Mouse (Mus musculus): ENCODE data around the gene Cd22. TPM values are rescaled to one million over a fixed set of nuclear protein-coding genes. Genes with fewer than 3 reads are reported as not detected.
"Not testable (repeated sequence)": the region's sequence is repeated elsewhere in the genome, so short reads cannot be mapped to it uniquely, and the experiment has no call there.

Cd22 gene
- polyA plus RNA-seq, 1 experiment from 2014 or later, result not detected

DNA sequence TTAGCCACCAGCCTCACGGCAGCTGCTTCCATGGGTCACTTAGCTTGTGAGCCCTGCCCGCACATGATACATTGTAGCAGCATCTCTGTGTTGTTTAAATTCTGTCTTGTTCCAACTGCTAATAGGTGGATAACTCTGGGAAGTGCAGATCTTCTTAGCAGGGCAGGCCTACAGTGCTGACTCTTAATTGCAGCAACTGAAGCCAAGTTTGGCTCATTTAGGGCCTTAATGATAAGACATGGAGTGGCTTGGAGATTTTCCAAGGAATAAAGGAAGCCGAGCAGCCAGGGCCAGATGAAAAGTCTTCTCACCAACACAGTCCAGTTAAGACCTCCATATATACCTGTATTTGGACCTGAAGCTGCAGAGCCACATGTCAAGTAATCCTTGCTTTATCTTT is 39.8 kb downstream of the Cd22 start:
- ATAC-seq (ENCODE audit: low read depth), result no peak
- H3K4me3 ChIP-seq (ENCODE audit: low read depth, low read length), result no peak overlapping the region
- 87% methylated on average over 3 of the region's 3 CpGs for WGBS

DNA sequence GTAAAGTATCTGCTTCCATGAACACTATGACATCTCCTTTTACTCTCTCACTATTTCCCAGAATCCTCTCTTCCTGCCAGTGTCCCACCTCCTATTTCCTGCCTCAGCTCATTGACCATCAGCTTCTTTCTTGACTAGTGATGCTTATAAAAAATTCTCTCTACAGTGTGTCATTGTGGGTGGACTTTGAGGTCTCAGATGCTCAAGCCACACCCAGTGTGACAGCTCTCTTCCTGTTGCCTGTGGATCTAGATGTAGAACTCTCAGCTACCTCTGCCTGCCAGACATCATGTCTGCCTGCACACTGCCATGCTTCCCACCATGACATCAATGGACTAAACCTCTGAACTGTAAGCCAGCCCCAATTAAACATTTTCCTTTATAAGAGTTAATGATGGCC is 42.9 kb downstream of the Cd22 start:
- Histone ChIP-seq H3K4me3 (ENCODE audit: low read depth, low read length) (no peak overlapping the region), H3K27ac (ENCODE audit: low read depth, low read length) (no peak overlapping the region), H3K36me3 (ENCODE audit: control insufficient read depth, insufficient read depth, low read length) (no peaks in the 10 kb centered on the region), H3K27me3 (ENCODE audit: control insufficient read depth, insufficient read depth, low read length) (no peaks in the 10 kb centered on the region), H3K4me2 (ENCODE audit: low read depth, low read length) (no peak overlapping the region), H3K9ac (replicated peaks; ENCODE audit: low read depth, low read length) (no peak overlapping the region), H3K4me1 (ENCODE audit: control insufficient read depth, insufficient read depth, low read length) (no peaks in the 10 kb centered on the region), H3K9me3 (ENCODE audit: control insufficient read depth, low read length) (no peaks in the 10 kb centered on the region)
- ATAC-seq (ENCODE audit: low read depth), result no peak

More for the DNA sequence above, 39.8 kb downstream of the Cd22 start:
- Histone ChIP-seq H3K27ac (ENCODE audit: low read depth, low read length) (no peak overlapping the region), H3K9ac (replicated peaks; ENCODE audit: low read depth, low read length) (no peak overlapping the region), H3K4me2 (ENCODE audit: low read depth, low read length) (no peak overlapping the region), H3K27me3 (ENCODE audit: control insufficient read depth, insufficient read depth, low read length) (no peaks in the 10 kb centered on the region), H3K9me3 (ENCODE audit: control insufficient read depth, low read length) (no peaks in the 10 kb centered on the region), H3K4me1 (ENCODE audit: control insufficient read depth, insufficient read depth, low read length) (peaks cover 11% of the 10 kb centered on the region), H3K36me3 (ENCODE audit: control insufficient read depth, insufficient read depth, low read length) (no peaks in the 10 kb centered on the region)

DNA sequence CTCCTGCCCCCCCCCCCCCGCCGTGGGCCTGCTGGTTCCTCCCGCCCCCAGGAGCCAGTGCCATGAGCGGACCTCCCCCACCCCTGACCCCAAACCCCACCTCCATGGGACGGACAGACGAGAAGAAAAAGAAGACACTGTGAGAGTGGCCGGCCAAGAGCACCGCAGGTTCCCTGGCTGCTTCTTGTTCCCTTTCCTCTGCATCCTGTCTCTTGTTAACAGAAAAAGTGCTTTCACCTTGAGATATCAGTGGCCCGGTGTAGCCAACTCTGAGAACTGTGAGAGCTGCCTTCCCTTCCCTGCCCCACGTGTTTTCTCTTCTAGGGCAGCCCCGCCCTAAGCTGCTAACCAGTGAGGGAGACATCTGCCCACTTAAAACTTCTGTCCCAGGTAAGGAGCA is 47.5 kb downstream of the Cd22 start:
- ATAC-seq (ENCODE audit: low read depth); H3K9ac ChIP-seq (replicated peaks; ENCODE audit: low read depth, low read length); H3K27ac ChIP-seq (ENCODE audit: low read depth, low read length); H3K27me3 ChIP-seq (ENCODE audit: control insufficient read depth, insufficient read depth, low read length); H3K4me1 ChIP-seq (ENCODE audit: control insufficient read depth, insufficient read depth, low read length); H3K36me3 ChIP-seq (ENCODE audit: control insufficient read depth, insufficient read depth, low read length); H3K4me3 ChIP-seq (ENCODE audit: low read depth, low read length); H3K9me3 ChIP-seq (ENCODE audit: control insufficient read depth, low read length); H3K4me2 ChIP-seq (ENCODE audit: low read depth, low read length): not testable (repeated sequence)
- WGBS, result 47% methylated on average over 8 of the region's 11 CpGs

DNA sequence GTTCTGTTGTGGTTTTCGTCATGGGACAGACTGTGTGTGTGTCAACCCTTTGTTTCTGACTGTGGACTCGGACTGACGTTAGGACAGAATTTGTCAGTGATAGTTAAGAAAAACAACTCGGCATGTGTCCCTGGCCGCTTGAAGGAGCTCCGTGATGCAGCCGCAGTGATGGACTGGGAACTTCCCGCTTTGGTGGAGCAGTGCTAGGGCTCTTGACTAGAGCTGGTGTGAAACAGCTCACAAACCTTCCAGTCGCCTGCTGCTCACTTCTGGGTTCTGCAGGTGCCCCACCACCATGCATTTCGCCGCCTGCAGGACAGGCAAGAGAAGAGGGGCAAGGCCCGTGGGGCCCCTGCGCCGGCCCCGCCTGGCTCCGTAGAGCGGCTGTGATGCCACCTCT is 47.9 kb downstream of the Cd22 start:
- Histone ChIP-seq H3K36me3 (ENCODE audit: control insufficient read depth, insufficient read depth, low read length) (no peaks in the 10 kb centered on the region), H3K27me3 (ENCODE audit: control insufficient read depth, insufficient read depth, low read length) (no peaks in the 10 kb centered on the region), H3K27ac (ENCODE audit: low read depth, low read length) (no peak overlapping the region), H3K4me2 (ENCODE audit: low read depth, low read length) (no peak overlapping the region), H3K9me3 (ENCODE audit: control insufficient read depth, low read length) (no peaks in the 10 kb centered on the region), H3K9ac (replicated peaks; ENCODE audit: low read depth, low read length) (no peak overlapping the region), H3K4me1 (ENCODE audit: control insufficient read depth, insufficient read depth, low read length) (no peaks in the 10 kb centered on the region), H3K4me3 (ENCODE audit: low read depth, low read length) (no peak overlapping the region)
- ATAC-seq (ENCODE audit: low read depth), result no peak
- 75% methylated on average over 17 of the region's 17 CpGs for WGBS

DNA sequence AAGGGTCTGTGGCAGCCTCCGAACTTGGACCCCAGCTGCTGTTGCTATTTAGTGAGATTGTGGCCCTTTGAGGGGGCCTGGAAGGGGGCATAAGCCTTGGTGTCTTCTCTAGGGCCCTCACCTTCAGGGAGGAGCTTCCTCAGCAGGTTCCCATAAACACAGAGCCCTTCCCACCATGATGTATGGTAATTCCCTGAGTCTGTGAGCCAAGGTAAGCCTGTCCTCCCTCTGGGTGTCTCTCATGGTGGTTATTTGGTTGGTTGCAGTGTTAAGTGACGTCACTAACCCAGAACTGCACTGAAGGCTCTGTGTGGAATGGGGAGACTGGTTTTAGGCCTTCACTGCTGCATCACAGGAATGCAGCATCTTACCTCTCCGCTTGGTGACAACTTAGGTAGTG is 50.7 kb downstream of the Cd22 start:
- Histone ChIP-seq H3K9ac (replicated peaks; ENCODE audit: low read depth, low read length) (no peak overlapping the region), H3K9me3 (ENCODE audit: control insufficient read depth, low read length) (no peaks in the 10 kb centered on the region), H3K36me3 (ENCODE audit: control insufficient read depth, insufficient read depth, low read length) (no peaks in the 10 kb centered on the region), H3K27ac (ENCODE audit: low read depth, low read length) (no peak overlapping the region), H3K4me2 (ENCODE audit: low read depth, low read length) (no peak overlapping the region), H3K4me1 (ENCODE audit: control insufficient read depth, insufficient read depth, low read length) (no peaks in the 10 kb centered on the region), H3K4me3 (ENCODE audit: low read depth, low read length) (no peak overlapping the region), H3K27me3 (ENCODE audit: control insufficient read depth, insufficient read depth, low read length) (no peaks in the 10 kb centered on the region)
- 69% methylated on average over 3 of the region's 3 CpGs for WGBS
- no peak for ATAC-seq (ENCODE audit: low read depth)

DNA sequence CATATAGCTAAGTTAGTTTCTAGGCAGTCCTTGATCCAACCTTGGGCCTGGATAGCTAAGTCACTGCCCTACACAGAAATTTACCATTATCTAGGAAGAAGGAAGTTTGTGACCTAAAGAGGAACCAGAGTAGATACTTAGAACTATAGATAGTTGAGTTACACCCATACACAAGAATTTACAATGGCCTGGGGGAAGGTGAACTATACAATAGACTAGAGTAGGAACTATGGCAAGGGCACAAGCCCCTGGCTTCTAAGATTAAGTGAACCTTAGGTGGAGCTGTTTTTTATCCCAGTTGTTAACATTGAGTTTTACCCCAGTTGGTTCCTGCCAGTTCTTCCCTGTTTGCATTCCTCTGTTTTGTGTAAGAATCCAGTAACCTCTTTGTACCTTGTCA is 51.3 kb downstream of the Cd22 start:
- H3K9me3 ChIP-seq (ENCODE audit: control insufficient read depth, low read length); H3K36me3 ChIP-seq (ENCODE audit: control insufficient read depth, insufficient read depth, low read length); H3K27ac ChIP-seq (ENCODE audit: low read depth, low read length); H3K27me3 ChIP-seq (ENCODE audit: control insufficient read depth, insufficient read depth, low read length); H3K4me3 ChIP-seq (ENCODE audit: low read depth, low read length); H3K4me1 ChIP-seq (ENCODE audit: control insufficient read depth, insufficient read depth, low read length); H3K4me2 ChIP-seq (ENCODE audit: low read depth, low read length); H3K9ac ChIP-seq (replicated peaks; ENCODE audit: low read depth, low read length); ATAC-seq (ENCODE audit: low read depth): not testable (repeated sequence)

DNA sequence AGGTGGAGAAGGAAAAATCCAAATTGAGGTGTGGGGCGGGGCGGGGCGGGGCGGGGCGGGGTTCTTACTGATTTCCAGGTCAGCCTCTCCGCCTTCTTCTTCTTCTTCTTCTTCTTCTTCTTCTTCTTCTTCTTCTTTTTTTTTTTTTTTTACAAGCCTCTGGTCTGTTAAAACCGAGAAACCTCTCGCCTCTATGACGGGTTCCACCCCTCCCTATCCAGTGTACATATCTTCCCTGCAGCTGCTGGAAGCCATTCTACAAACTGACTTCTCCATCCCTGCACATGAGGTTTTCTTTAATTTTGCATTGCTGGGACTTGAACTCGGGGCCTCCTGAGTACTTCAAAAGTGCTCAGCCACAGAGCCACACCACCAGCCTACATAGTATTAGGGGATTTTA is 53.5 kb downstream of the Cd22 start:
- no peak overlapping the region for H3K4me3 ChIP-seq (ENCODE audit: low read depth, low read length)
- H3K27ac ChIP-seq (ENCODE audit: low read depth, low read length), result no peak overlapping the region
- no peaks in the 10 kb centered on the region for H3K36me3 ChIP-seq (ENCODE audit: control insufficient read depth, insufficient read depth, low read length)
- no peak for ATAC-seq (ENCODE audit: low read depth)
- H3K9me3 ChIP-seq (ENCODE audit: control insufficient read depth, low read length), result no peaks in the 10 kb centered on the region
- 88% methylated on average over 10 of the region's 10 CpGs for WGBS
- no peaks in the 10 kb centered on the region for H3K27me3 ChIP-seq (ENCODE audit: control insufficient read depth, insufficient read depth, low read length)
- H3K9ac ChIP-seq (replicated peaks; ENCODE audit: low read depth, low read length), result no peak overlapping the region
- H3K4me2 ChIP-seq (ENCODE audit: low read depth, low read length), result no peak overlapping the region
- H3K4me1 ChIP-seq (ENCODE audit: control insufficient read depth, insufficient read depth, low read length), result no peaks in the 10 kb centered on the region

DNA sequence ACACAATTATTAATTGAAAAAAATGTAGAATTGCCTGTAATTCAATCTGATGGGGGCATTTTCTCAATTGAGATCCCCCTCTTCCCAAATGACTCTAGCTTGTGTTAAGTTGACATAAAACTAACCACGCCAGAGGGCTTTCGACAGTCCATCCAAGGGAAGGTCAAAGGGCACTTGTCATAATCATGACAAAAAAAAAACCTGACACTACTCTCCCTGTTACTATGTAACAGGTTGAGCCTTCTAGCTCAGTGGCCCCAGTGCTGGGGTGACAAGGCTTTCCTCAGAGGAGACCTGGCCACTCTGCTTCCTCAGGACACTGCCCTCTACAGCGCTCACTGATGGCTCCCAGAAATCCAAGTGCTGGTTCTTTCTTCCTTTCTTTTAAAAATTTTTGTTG is 55.8 kb downstream of the Cd22 start:
- ATAC-seq (ENCODE audit: low read depth), result no peak
- H3K9ac ChIP-seq (replicated peaks; ENCODE audit: low read depth, low read length), result no peak overlapping the region
- no peaks in the 10 kb centered on the region for H3K4me1 ChIP-seq (ENCODE audit: control insufficient read depth, insufficient read depth, low read length)
- H3K36me3 ChIP-seq (ENCODE audit: control insufficient read depth, insufficient read depth, low read length), result no peaks in the 10 kb centered on the region
- H3K27ac ChIP-seq (ENCODE audit: low read depth, low read length), result no peak overlapping the region
- H3K4me3 ChIP-seq (ENCODE audit: low read depth, low read length), result no peak overlapping the region
- no peaks in the 10 kb centered on the region for H3K27me3 ChIP-seq (ENCODE audit: control insufficient read depth, insufficient read depth, low read length)
- no peak overlapping the region for H3K4me2 ChIP-seq (ENCODE audit: low read depth, low read length)
- H3K9me3 ChIP-seq (ENCODE audit: control insufficient read depth, low read length), result no peaks in the 10 kb centered on the region
- 93% methylated on average over 3 of the region's 3 CpGs for WGBS

DNA sequence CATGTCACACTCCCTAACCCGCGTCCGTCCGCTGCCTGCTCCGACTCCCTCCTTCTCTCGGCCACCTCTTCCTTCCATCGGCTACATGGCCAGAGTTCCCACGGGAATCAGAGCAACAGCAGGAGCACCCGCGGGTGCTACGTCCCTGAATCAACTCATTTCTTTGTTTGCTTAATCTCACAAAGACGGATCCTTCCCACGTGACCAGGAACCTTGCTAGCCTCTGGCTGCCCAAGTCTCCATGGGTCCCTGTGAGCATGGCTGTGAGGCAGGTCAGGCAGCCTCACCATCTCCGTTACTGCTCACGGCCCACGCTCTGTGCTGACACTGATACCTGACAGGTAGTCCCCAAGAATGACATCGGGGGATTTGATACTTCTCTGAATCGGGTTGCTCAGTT is 56.5 kb downstream of the Cd22 start, which contains the start of gene Ffar2:
Ffar2 (minus strand) TSS at position 101 of the 400 bp plus-strand sequence.
- Histone ChIP-seq H3K36me3 (ENCODE audit: control insufficient read depth, insufficient read depth, low read length) (no peaks in the 10 kb centered on the region), H3K4me3 (ENCODE audit: low read depth, low read length) (no peak within 1 kb of the TSS), H3K27me3 (ENCODE audit: control insufficient read depth, insufficient read depth, low read length) (no peaks in the 10 kb centered on the region), H3K9me3 (ENCODE audit: control insufficient read depth, low read length) (no peaks in the 10 kb centered on the region), H3K9ac (replicated peaks; ENCODE audit: low read depth, low read length) (no peak within 1 kb of the TSS), H3K4me2 (ENCODE audit: low read depth, low read length) (no peak within 1 kb of the TSS), H3K4me1 (ENCODE audit: control insufficient read depth, insufficient read depth, low read length) (no peaks in the 10 kb centered on the region), H3K27ac (ENCODE audit: low read depth, low read length) (no peak within 1 kb of the TSS)
- 95% methylated on average over 18 of the region's 18 CpGs for WGBS
- no peak for ATAC-seq (ENCODE audit: low read depth)

DNA sequence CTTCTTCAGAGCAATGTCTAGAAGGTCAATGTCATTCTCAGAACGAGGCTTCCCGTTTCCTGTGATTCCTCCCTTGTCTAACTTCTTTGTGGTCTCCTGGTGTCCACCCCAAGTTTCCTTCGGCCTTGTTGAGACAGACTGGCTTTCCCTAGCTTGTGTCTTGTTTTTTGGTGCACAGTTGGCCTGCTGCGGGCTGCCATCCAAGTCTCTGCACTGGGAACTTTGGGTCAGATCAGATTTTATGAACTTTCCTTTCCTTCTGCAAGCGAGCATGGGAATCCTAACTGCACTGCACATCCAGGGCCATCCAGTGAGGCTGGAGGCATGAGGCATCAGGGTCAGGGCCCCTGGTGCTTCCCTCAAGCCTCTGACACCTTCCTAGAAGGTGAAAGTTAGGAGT is 58.6 kb downstream of the Cd22 start:
- WGBS, result 68% methylated on average over 5 of the region's 5 CpGs
- Histone ChIP-seq H3K4me2 (ENCODE audit: low read depth, low read length) (no peak overlapping the region), H3K27me3 (ENCODE audit: control insufficient read depth, insufficient read depth, low read length) (no peaks in the 10 kb centered on the region), H3K9ac (replicated peaks; ENCODE audit: low read depth, low read length) (no peak overlapping the region), H3K27ac (ENCODE audit: low read depth, low read length) (no peak overlapping the region), H3K4me1 (ENCODE audit: control insufficient read depth, insufficient read depth, low read length) (no peaks in the 10 kb centered on the region), H3K4me3 (ENCODE audit: low read depth, low read length) (no peak overlapping the region), H3K36me3 (ENCODE audit: control insufficient read depth, insufficient read depth, low read length) (no peaks in the 10 kb centered on the region), H3K9me3 (ENCODE audit: control insufficient read depth, low read length) (no peaks in the 10 kb centered on the region)
- ATAC-seq (ENCODE audit: low read depth), result no peak

Data from neural tube, embryonic 14.5 days (tissue).